8 mouse cellular contexts compared by ENCODE assay signal in the genomic region with DNA sequence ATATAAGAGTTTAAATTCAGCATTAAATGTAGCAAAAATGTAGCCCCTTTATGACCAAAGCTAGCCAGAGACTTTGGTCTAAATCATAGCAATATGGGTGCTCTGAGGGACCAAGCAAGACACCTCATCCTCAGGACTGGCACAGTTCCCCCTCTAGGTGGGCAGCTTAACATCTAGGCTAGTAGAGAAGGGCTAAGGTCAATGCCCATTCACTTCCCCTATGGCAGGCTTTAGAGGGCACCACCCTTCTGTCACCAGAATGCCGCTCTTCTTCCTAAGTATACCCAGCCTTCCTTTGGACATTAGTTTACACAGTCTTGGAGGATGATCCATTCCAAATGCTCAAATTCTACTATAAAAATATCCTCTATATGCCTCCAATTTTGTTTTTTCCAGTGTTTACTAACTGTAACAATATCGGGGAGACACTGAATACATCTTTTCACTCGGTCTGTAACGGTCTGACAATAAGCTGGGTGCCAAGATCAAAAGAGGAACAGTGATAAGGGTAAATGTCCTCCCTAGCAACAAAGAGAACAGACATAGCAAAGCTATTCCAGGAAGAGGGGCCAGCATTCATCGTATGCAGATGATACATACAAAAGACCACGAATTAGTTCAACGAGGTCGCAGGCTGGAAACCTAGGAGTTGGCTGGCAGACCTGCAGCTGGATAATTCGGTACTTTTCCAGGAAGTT. TPM values are rescaled to one million over a fixed set of nuclear protein-coding genes. Genes with fewer than 3 reads are reported as not detected.
DNase-seq lines count a peak whose midpoint lies in the region; ATAC-seq lines count a peak whose summit lies in the region.
"Had no signal": no experiment of that assay in that cellular context is flagged by ENCODE, and none has a peak within 500 bp of the region (broad histone marks: within the 10 kb centered on the region; RNA-seq: fewer than 3 reads in every experiment).

No protein-coding gene starts in this region.

- H3K4me3 ChIP-seq in neural tube, embryonic 15.5 days (replicated peaks): no peak overlapping the region
- no peak overlapping the region for H3K4me3 ChIP-seq in liver, embryonic 12.5 days
- no peak overlapping the region for H3K4me3 ChIP-seq in stomach, embryonic 14.5 days (ENCODE audit: low read depth, low read length)
- H3K4me3 ChIP-seq in forebrain, embryonic 15.5 days: no peak overlapping the region

- 59% methylated on average over 9 of the region's 9 CpGs for WGBS in neural tube, embryonic 15.5 days
- WGBS in liver, embryonic 12.5 days (ENCODE audit: insufficient replicate concordance): 18% methylated on average over 9 of the region's 9 CpGs
- 58% methylated on average over 9 of the region's 9 CpGs for WGBS in stomach, embryonic 14.5 days
- WGBS in forebrain, embryonic 15.5 days: 52% methylated on average over 9 of the region's 9 CpGs

- no peak overlapping the region for H3K9ac ChIP-seq in neural tube, embryonic 15.5 days (replicated peaks)
- no peak overlapping the region for H3K9ac ChIP-seq in liver, embryonic 12.5 days
- no peak overlapping the region for H3K9ac ChIP-seq in stomach, embryonic 14.5 days (replicated peaks; ENCODE audit: low read depth, low read length)
- H3K9ac ChIP-seq in forebrain, embryonic 15.5 days (replicated peaks): no peak overlapping the region

- H3K27me3 ChIP-seq in neural tube, embryonic 15.5 days (replicated peaks): no peaks in the 10 kb centered on the region
- H3K27me3 ChIP-seq in liver, embryonic 12.5 days (replicated peaks): no peaks in the 10 kb centered on the region
- no peaks in the 10 kb centered on the region for H3K27me3 ChIP-seq in stomach, embryonic 14.5 days (ENCODE audit: control insufficient read depth, insufficient read depth, low read length)
- no peaks in the 10 kb centered on the region for H3K27me3 ChIP-seq in forebrain, embryonic 15.5 days

- H3K9me3 ChIP-seq in neural tube, embryonic 15.5 days (replicated peaks): no peaks in the 10 kb centered on the region
- H3K9me3 ChIP-seq in liver, embryonic 12.5 days (replicated peaks): no peaks in the 10 kb centered on the region
- no peaks in the 10 kb centered on the region for H3K9me3 ChIP-seq in stomach, embryonic 14.5 days (ENCODE audit: control insufficient read depth, low read depth, low read length)
- no peaks in the 10 kb centered on the region for H3K9me3 ChIP-seq in forebrain, embryonic 15.5 days

- no peaks in the 10 kb centered on the region for H3K36me3 ChIP-seq in neural tube, embryonic 15.5 days
- no peaks in the 10 kb centered on the region for H3K36me3 ChIP-seq in liver, embryonic 12.5 days
- H3K36me3 ChIP-seq in stomach, embryonic 14.5 days (ENCODE audit: control insufficient read depth, insufficient read depth, low read length): no peaks in the 10 kb centered on the region
- H3K36me3 ChIP-seq in forebrain, embryonic 15.5 days: no peaks in the 10 kb centered on the region

- no peak for DNase-seq in neural tube, embryonic 10.5 days (ENCODE audit: extremely low spot score, low spot score)
- DNase-seq in testis, postnatal 10 days (ENCODE audit: low spot score): no peak
- DNase-seq: cerebellum, postnatal 25 days had no signal

- H3K4me2 ChIP-seq in neural tube, embryonic 15.5 days: 0 out of 2 replicates have a peak overlapping the region, but pooled peaks have one; percentile 0
- H3K4me2 ChIP-seq in liver, embryonic 12.5 days: peak overlapping the region; percentile 49
- H3K4me2 ChIP-seq in stomach, embryonic 14.5 days (replicated peaks; ENCODE audit: low read depth, low read length): 0 out of 2 replicates have a peak overlapping the region, but pooled peaks have one; percentile 7
- H3K4me2 ChIP-seq in forebrain, embryonic 15.5 days (replicated peaks): no peak overlapping the region

- no peak for ATAC-seq in neural tube, embryonic 15.5 days (ENCODE audit: low FRiP score)
- peak; percentile 81 for ATAC-seq in granulocyte monocyte progenitor cell, adult 5-6 weeks (replicated peaks; ENCODE audit: poor library complexity, severe bottlenecking)
- peak; percentile 33; the same call in 1 of the 2 replicates for ATAC-seq in liver, embryonic 12.5 days
- ATAC-seq in stomach, embryonic 14.5 days (ENCODE audit: insufficient number of reproducible peaks, insufficient read depth, low FRiP score, low read depth): no peak
- ATAC-seq in forebrain, embryonic 15.5 days (replicated peaks): no peak

- H3K27ac ChIP-seq in neural tube, embryonic 15.5 days (replicated peaks): no peak overlapping the region
- H3K27ac ChIP-seq in liver, embryonic 12.5 days: no peak overlapping the region
- H3K27ac ChIP-seq in stomach, embryonic 14.5 days (ENCODE audit: low read length): no peak overlapping the region
- no peak overlapping the region for H3K27ac ChIP-seq in forebrain, embryonic 15.5 days (replicated peaks)

- H3K4me1 ChIP-seq in neural tube, embryonic 15.5 days: no peaks in the 10 kb centered on the region
- H3K4me1 ChIP-seq in liver, embryonic 12.5 days: peaks cover 15% of the 10 kb centered on the region
- H3K4me1 ChIP-seq in stomach, embryonic 14.5 days (ENCODE audit: control insufficient read depth, insufficient read depth, low read length): peaks cover 6% of the 10 kb centered on the region; the same call in 1 of the 2 replicates
- H3K4me1 ChIP-seq in forebrain, embryonic 15.5 days: no peaks in the 10 kb centered on the region

RNA-seq across cellular contexts. Expression of gene S1pr1, which starts 41.8 kb away (rescaled TPM):
- polyA plus RNA-seq in neural tube, embryonic 15.5 days (2015; fragmentation: Nextera tagmentation; extraction: Ambion mirVana): 30.5 TPM in 2 replicates
- 0.77 and 1.6 TPM in 2 replicates for total RNA-seq in granulocyte monocyte progenitor cell, adult 5-6 weeks (2014; fragmentation: Nextera tagmentation)
- 0.26 and 1.0 TPM in 2 replicates for total RNA-seq in granulocyte monocyte progenitor cell, adult 5-6 weeks (2017)
- 10.0 and 10.5 TPM in 2 replicates for polyA plus RNA-seq in liver, embryonic 12.5 days (2016; fragmentation: Nextera tagmentation; extraction: Ambion mirVana)
- polyA plus RNA-seq in stomach, embryonic 14.5 days (2014; fragmentation: Nextera tagmentation; extraction: Ambion mirVana): 17.6 and 18.3 TPM in 2 replicates
- polyA plus RNA-seq in forebrain, embryonic 15.5 days (2015; fragmentation: Nextera tagmentation; extraction: Ambion mirVana): 29.3 TPM in 2 replicates

Comparison
In these comparisons a context has a peak if more than half of its experiments do, and no peak if none do; other contexts are left out.
1. ATAC-seq: peak in granulocyte monocyte progenitor cell, adult 5-6 weeks (single experiment) and liver, embryonic 12.5 days (single experiment); none in neural tube, embryonic 15.5 days (single experiment), stomach, embryonic 14.5 days (single experiment) and forebrain, embryonic 15.5 days (single experiment).